Mouse (Mus musculus) macrophage (primary cell): ENCODE data around the gene Fam102a. TPM values are rescaled to one million over a fixed set of nuclear protein-coding genes. Genes with fewer than 3 reads are reported as not detected.

ENCODE experiments used
- H3K27ac ChIP-seq: fragments of 350-480 bp; formaldehyde crosslinking; 2 replicates; pipeline ENCODE4 v1.9.0; 2021
- H3K36me3 ChIP-seq: fragments of 350-480 bp; formaldehyde crosslinking; 2 replicates; pipeline ENCODE4 v1.9.0; 2021; ENCODE audit errors: inconsistent target
- H3K4me3 ChIP-seq: fragments of 350-480 bp; formaldehyde crosslinking; 2 replicates; pipeline ENCODE4 v1.9.0; 2021; ENCODE audit errors: inconsistent target
- H3K79me2 ChIP-seq: fragments of 350-480 bp; formaldehyde crosslinking; 2 replicates; pipeline ENCODE4 v1.9.0; 2021; ENCODE audit errors: inconsistent target
- WGBS: methylation state at CpG from one replicate; pipeline ENCODE4 v1.1.7; 2026; ENCODE audit warnings: inconsistent platforms; ENCODE audit not compliant: missing documents; 5-methylcytosine and 5-hydroxymethylcytosine counted together
- polyA plus RNA-seq: library from polyadenylated mRNA; stranded (reverse); fragments of 250-400 nt; gene quantifications from 3 replicates; pipeline ENCODE4 v1.2.4, GENCODE M21; 2018; ENCODE audit warnings: inconsistent platforms

Gene Fam102a
- polyA plus RNA-seq, 1 experiment from 2014 or later, result 3.5 TPM

DNA sequence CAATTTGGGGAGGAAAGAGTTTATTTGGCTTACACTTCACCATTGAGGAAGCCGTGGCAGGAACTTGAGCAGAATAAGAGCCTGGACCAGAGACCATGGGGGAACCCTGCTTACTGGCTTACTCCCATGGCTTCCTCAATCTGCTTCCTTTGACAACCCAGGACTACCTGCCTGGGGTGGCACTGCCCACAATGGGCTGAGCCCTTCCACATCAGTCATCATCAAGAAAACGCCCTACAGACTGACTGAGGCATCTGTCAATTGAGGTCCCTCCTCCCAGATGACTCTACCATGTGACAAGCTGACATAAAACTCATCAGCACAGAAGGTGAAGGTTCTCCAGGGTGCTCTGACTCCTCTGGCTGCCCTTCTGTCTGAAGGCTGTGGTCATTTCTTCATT, 4.7 kb upstream of the Fam102a start:
- no peak overlapping the region for H3K4me3 ChIP-seq
- H3K79me2 ChIP-seq, result no peaks in the 10 kb centered on the region
- H3K36me3 ChIP-seq, result no peaks in the 10 kb centered on the region
- WGBS, result 14% methylated on average over 2 of the region's 2 CpGs
- H3K27ac ChIP-seq, result no peak overlapping the region

GRCm38 (mm10) chr2:32533163-32533562, 2.0 kb upstream of the Fam102a start:
- no peak overlapping the region for H3K4me3 ChIP-seq
- WGBS, result 92% methylated on average over 2 of the region's 2 CpGs
- H3K27ac ChIP-seq, result no peak overlapping the region
- no peaks in the 10 kb centered on the region for H3K36me3 ChIP-seq
- no peaks in the 10 kb centered on the region for H3K79me2 ChIP-seq

DNA sequence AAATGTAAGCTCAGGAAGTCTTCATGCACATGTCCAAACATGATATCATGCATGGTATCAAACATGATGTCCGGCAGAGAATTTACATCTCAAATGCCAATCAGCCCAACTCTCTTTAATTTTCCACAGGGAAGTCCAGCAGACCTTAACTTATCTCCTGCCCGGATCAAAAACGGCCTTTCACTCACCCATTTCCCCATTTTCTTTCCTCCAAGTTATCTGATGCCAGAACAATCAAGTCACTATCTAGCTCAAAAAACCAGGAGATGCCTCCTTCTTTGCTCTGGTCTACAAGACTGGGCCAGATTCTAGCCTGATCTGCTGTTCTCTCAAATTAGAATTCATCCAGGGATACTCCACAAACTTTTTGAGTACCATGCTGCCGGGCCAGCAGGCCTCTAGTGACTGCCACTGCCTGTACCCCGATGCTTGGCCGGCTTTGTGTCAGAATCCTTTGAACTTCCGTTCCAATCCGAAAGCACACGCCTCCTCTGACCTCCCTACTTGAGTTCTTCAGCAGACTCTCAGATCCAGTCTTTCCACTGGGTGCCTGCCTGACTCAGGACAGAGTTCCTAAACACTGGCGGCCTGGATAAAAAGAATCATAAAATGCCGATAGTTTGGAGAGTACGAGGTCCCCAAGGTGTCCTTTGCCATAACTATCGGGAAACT, 935 bp upstream of the Fam102a start:
- WGBS, result 13% methylated on average over 13 of the region's 13 CpGs
- Histone ChIP-seq H3K27ac (peak overlapping the region; percentile 60), H3K79me2 (no peaks in the 10 kb centered on the region), H3K36me3 (no peaks in the 10 kb centered on the region), H3K4me3 (peak overlapping the region; percentile 42)

GRCm38 (mm10) chr2:32535501-32535991, 414 bp downstream of the Fam102a start:
- peak overlapping the region; percentile 28 for H3K4me3 ChIP-seq
- under 1% methylated on average over 54 of the region's 56 CpGs for WGBS
- H3K27ac ChIP-seq, result no peak overlapping the region
- H3K79me2 ChIP-seq, result no peaks in the 10 kb centered on the region
- H3K36me3 ChIP-seq, result no peaks in the 10 kb centered on the region

DNA sequence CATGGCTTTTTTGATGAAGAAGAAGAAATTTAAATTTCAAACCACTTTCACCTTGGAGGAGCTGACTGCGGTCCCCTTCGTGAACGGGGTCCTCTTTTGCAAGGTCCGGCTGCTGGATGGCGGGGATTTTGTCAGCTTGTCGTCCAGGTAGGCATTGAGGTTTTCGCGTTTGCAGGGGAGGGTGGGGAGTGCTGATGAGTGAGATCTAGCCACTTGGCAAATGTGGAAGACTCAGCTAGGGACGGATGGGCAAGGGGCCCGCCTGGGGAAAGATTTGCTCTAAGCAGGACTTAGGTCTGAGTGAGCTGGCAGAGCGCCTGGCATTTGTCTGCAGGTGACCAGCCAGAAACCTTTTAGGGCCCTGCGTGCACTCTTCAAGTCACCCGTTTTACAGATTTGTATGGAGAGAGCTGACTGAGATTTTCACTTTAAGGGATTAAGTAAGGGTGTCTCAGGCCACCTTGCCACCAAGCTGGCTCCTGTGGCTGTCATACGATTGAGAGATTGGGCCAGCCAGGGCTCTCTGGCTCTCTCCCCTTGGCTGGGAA, 1.0 kb downstream of the Fam102a start:
- WGBS, result 4% methylated on average over 14 of the region's 14 CpGs
- peak overlapping the region; percentile 28 for H3K4me3 ChIP-seq
- no peaks in the 10 kb centered on the region for H3K79me2 ChIP-seq
- no peak overlapping the region for H3K27ac ChIP-seq
- no peaks in the 10 kb centered on the region for H3K36me3 ChIP-seq

- WGBS, result 4% methylated on average over 10 of the region's 11 CpGs
- Histone ChIP-seq H3K4me3 (peak overlapping the region; percentile 28), H3K27ac (peak overlapping the region; percentile 24; the same call in 1 of the 2 replicates), H3K79me2 (no peaks in the 10 kb centered on the region), H3K36me3 (no peaks in the 10 kb centered on the region)
These were observed 1.7 kb downstream of the Fam102a start for GRCm38 (mm10) chr2:32536634-32537359.

GRCm38 (mm10) chr2:32537360-32537905, 2.3 kb downstream of the Fam102a start:
- Histone ChIP-seq H3K36me3 (no peaks in the 10 kb centered on the region), H3K4me3 (peak overlapping the region; percentile 28; the same call in 1 of the 2 replicates), H3K27ac (peak overlapping the region; percentile 24; the same call in 1 of the 2 replicates), H3K79me2 (no peaks in the 10 kb centered on the region)
- 14% methylated on average over 9 of the region's 9 CpGs for WGBS

GRCm38 (mm10) chr2:32537941-32538340, 2.8 kb downstream of the Fam102a start:
- Histone ChIP-seq H3K36me3 (no peaks in the 10 kb centered on the region), H3K79me2 (no peaks in the 10 kb centered on the region), H3K27ac (no peak overlapping the region), H3K4me3 (no peak overlapping the region)
- WGBS, result 100% methylated on average over 5 of the region's 5 CpGs

- WGBS, result 88% methylated on average over 4 of the region's 4 CpGs
- H3K79me2 ChIP-seq, result no peaks in the 10 kb centered on the region
- no peaks in the 10 kb centered on the region for H3K36me3 ChIP-seq
- no peak overlapping the region for H3K4me3 ChIP-seq
- no peak overlapping the region for H3K27ac ChIP-seq
These were observed 3.3 kb downstream of the Fam102a start for GRCm38 (mm10) chr2:32538461-32538860.

- Histone ChIP-seq H3K79me2 (no peaks in the 10 kb centered on the region), H3K36me3 (no peaks in the 10 kb centered on the region), H3K4me3 (no peak overlapping the region), H3K27ac (no peak overlapping the region)
- WGBS, result 77% methylated on average over 14 of the region's 14 CpGs
These were observed 4.4 kb downstream of the Fam102a start for GRCm38 (mm10) chr2:32539452-32539981.

GRCm38 (mm10) chr2:32541333-32541908, 6.3 kb downstream of the Fam102a start:
- no peak overlapping the region for H3K4me3 ChIP-seq
- H3K79me2 ChIP-seq, result no peaks in the 10 kb centered on the region
- no peaks in the 10 kb centered on the region for H3K36me3 ChIP-seq
- H3K27ac ChIP-seq, result no peak overlapping the region
- WGBS, result 89% methylated on average over 2 of the region's 2 CpGs

DNA sequence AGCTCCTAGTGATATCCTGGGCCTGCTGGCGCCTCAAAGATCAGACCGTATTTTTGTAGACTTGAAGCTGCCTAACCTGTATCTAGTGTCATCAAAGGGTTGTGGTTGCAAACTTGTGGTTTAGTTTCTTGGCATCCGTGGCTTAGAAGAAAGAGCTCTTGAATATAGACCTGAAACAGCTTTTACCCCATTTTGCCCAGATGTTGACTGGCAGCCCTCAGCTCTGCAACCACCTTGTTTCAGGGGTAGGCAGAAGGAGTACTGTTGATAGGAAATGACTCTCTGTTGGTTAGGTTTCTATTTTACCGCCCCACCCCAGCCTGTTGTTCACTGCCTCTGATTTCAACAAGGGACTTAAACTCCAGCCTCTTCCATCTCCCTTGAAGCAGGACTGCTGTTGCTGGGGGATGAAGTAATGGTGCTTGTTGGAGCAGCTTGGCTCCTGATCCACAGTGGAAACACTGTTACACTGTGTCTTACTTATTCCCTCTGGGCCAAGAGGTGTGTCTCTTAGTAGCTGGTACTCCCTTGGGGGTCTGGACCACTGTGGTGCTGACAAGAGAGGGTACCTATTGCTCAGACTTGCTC, 6.9 kb downstream of the Fam102a start:
- Histone ChIP-seq H3K79me2 (no peaks in the 10 kb centered on the region), H3K27ac (no peak overlapping the region), H3K36me3 (no peaks in the 10 kb centered on the region), H3K4me3 (no peak overlapping the region)
- WGBS, result 52% methylated on average over 4 of the region's 4 CpGs

- Histone ChIP-seq H3K79me2 (no peaks in the 10 kb centered on the region), H3K36me3 (no peaks in the 10 kb centered on the region), H3K4me3 (no peak overlapping the region), H3K27ac (no peak overlapping the region)
- WGBS, result 86% methylated on average over 3 of the region's 3 CpGs
These were observed 7.9 kb downstream of the Fam102a start for GRCm38 (mm10) chr2:32543031-32543449.

DNA sequence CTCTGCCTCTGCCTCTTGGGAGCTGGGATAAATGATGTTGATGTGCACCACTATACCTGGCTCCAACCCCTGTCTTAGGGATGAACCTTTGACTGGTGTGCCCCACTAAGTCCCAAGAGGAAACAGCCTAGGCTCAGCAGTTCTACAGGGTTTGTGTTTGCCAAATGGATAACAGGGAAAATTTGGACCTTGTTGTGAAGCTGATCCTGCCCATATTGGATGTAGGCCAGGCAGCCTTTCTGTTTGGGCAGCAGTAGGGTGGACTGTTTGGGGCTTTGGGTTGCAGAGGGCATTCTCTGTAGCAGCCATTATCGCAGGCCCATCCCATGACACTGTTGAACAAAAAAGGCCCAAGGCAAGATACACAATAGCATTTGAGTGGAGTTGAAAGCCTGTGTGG, 11.8 kb downstream of the Fam102a start:
- no peaks in the 10 kb centered on the region for H3K36me3 ChIP-seq
- 100% methylated on average over 1 of the region's 1 CpGs for WGBS
- no peak overlapping the region for H3K4me3 ChIP-seq
- peak overlapping the region; percentile 53 for H3K27ac ChIP-seq
- no peaks in the 10 kb centered on the region for H3K79me2 ChIP-seq
